Mouse (Mus musculus): Measurements from ENCODE around the gene 1700029P11Rik. TPM values are rescaled to one million over a fixed set of nuclear protein-coding genes. Genes with fewer than 3 reads are reported as not detected.

1700029P11Rik gene
- total RNA-seq, 2 experiments from 2014 or later: not detected

DNA sequence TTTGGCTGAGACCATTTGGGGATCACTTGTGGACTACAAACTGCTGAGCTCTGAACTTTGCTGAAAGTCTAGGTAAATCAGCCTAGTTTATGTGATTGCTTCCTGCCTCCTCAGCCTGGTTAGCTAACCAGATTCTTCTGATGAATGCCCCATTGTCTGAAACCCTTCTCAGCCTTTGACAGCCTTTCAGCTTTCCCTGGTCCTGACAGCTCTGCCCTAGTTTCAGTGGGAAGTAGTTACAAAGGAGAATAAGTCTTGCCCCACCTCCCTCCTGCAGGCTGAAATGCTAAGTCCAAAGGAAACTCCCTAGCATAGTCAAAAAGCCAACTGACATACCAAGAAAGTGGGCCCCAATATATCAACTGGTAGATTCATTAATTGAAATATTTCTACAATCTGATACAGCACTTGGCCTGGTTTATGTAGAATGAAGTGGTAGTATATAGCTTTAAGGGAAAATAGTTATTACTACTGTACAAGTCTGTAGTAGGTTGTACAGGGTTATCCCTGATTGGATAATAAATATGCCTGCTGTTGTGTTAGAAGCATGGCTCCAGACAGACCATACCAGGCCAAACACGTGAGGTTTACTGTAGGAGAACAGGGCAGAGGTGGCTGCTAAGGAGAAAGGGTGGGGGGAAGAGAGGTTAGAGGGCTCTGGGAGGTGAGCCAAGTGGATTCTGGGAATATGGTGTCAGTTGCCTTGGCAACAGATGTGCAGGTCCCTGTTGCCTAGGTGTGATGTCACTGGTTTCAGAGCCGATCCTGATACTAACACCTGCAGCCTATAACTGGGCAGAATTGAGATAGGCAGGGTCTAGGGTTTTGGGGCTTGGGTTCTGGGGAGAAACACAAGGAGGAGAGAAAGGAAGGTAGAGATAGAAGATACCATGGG is 5.2 kb downstream of the 1700029P11Rik start:
- H3K27ac ChIP-seq: peak overlapping the region; percentile 76
- DNase-seq (ENCODE audit: extremely low spot score in 1 of 2, low spot score in 2 of 2): no peak
- no peak overlapping the region for H3K4me3 ChIP-seq
- intact Hi-C loops (cut with DNase I): no loop called here
- TF ChIP-seq CTCF (IDR thresholded peaks at IDR 0.05): no peak

DNA sequence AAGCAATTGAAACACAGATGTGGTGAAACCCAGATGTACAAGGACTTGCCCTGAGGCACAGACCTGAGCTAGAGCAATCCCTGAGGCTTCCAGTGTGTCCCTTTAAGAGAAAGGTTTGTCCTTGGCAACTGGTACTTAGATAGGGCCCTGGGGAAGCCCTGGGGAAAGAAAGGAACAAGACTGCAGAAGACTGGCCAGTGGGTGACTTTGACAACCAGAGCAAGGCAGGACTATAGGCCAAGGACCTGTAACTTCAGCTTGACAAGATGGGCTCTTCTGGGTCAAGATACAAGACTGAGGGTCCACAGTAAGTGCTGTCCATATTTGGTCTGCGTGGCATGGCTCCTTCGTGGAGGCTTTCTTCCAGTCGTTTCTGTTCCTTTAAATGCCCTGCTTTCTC is 7.3 kb downstream of the 1700029P11Rik start, which contains the start of gene Xrcc6:
TSS of gene Xrcc6 (plus strand) at position 190 of the 400 bp plus-strand sequence.
- no peak for TF ChIP-seq CTCF (IDR thresholded peaks at IDR 0.05)

DNA sequence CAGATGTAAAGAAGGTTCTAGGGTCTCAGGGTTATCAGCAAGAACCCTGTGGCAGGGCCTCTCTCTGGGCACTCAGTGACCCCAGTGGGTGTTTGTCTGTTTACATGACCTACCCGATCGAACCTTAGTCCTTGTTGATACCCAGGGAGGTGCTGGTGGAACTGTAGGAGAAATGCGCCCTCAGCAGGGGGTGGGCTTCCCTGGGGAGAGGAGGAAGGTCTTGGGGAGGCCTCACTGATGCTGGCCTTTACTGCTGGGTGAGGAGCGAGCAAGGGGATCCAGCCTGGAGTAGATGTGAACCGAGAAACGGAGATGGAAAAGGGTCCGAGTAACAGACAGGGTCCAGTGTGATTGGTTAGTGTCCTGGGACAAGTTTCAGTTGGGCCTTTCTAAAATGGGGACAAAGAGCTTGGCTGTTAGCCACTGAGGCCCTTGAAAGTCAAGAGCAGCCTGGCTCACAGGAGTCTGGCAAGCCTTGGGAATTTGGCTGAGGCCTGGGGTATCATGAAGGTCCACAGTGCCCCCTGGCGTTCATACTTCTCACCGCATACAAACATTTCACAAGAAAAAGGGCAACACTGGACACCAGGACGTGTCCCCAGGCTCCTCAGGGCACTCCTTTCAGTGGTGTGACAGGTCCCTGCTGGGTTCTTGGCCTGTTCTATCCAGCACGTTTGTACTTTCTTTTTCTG is 9.2 kb downstream of the 1700029P11Rik start:
- peak; percentile 81 for DNase-seq (ENCODE audit: extremely low spot score in 1 of 2, low spot score in 2 of 2)
- H3K4me3 ChIP-seq: no peak overlapping the region
- peak overlapping the region; percentile 10; the same call in 1 of the 2 replicates for H3K27ac ChIP-seq
- TF ChIP-seq CTCF (IDR thresholded peaks at IDR 0.05): peak; percentile 89
- intact Hi-C loops (cut with DNase I): loop anchor here (1.0 to 2.0 kb wide), 2 partner anchors 29 to 51 kb away; partner anchors contain the start of gene Pmm1

More for the DNA sequence above, 7.3 kb downstream of the 1700029P11Rik start, which contains the start of gene Xrcc6:
- intact Hi-C loops (cut with DNase I): no loop called here
- H3K4me3 ChIP-seq: no peak within 1 kb of the TSS
- 0 out of 2 replicates have a peak within 1 kb of the TSS, but pooled peaks have one; percentile 15 for H3K27ac ChIP-seq
- DNase-seq (ENCODE audit: extremely low spot score in 1 of 2, low spot score in 2 of 2): no peak

DNA sequence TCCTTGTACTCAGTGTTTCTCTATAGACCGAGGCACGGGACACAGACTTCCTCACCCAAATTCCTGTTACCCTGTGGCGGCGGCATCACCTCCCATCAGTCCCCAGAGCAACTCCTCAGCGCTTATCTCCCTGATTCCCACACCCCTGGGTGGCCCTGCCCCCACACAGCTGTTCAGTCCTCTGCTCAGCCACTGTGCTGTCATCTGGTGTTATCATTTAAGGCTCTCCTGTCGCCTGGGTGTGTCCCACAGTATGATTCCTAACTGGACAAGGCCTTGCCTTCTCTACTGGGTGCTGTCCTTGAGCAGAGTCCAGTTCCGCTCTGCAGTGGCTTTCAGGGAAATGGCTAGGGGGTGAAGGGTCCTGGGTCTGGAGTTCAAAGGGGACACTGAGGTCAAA is 10.2 kb downstream of the 1700029P11Rik start:
- no peak overlapping the region for H3K27ac ChIP-seq
- no peak overlapping the region for H3K4me3 ChIP-seq
- no peak for TF ChIP-seq CTCF (IDR thresholded peaks at IDR 0.05)
- intact Hi-C loops (cut with DNase I): loop anchor here (2.0 kb wide), 1 partner anchor 52 kb away; no protein-coding TSS in a partner anchor
- peak in 1 of 2 experiments; percentile 18 for DNase-seq (ENCODE audit: extremely low spot score in 1 of 2, low spot score in 2 of 2)

DNA sequence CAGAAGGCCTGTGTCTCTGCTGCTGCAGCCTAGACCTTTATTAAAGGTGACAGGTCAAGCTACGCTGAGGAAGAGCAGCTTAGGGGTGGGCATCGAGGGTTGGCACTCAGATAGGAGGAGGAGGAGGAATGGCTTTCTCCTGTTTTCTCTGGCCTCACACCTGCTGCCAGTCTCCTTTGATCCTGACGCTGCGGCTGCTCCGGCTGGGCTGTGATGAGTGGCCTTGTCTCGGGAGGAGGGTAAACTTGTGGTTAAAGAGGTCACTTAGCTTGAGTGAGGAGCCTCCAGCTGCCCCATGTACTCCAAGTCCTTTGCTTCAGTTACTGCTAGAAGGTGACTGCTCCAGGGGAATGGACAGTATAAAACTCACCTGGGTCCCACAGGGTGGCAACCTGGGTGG is 13.7 kb downstream of the 1700029P11Rik start:
- no peak for DNase-seq (ENCODE audit: extremely low spot score in 1 of 2, low spot score in 2 of 2)
- TF ChIP-seq CTCF (IDR thresholded peaks at IDR 0.05): no peak
- intact Hi-C loops (cut with DNase I): no loop called here
- H3K4me3 ChIP-seq: no peak overlapping the region
- no peak overlapping the region for H3K27ac ChIP-seq

DNA sequence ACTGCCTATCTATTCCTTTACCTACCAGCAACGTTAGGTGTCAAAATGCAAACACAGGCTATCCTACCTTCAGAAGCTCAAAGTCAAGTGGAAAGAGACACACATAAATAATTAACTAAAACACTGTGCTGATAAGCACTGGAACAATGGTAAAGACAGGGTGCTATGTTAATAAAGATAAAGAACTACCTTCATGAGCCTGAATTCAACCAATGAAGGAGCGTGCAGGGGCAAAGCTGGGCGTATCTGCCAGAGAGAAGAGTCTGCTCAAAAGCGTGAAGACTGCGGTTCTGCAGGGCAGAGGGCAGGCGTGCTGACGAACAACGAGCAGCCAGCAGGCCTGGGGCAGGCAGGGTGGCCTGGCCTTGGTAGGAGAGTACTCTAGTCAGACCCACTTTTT is 23.9 kb downstream of the 1700029P11Rik start:
- intact Hi-C loops (cut with DNase I): no loop called here
- H3K4me3 ChIP-seq: no peak overlapping the region

DNA sequence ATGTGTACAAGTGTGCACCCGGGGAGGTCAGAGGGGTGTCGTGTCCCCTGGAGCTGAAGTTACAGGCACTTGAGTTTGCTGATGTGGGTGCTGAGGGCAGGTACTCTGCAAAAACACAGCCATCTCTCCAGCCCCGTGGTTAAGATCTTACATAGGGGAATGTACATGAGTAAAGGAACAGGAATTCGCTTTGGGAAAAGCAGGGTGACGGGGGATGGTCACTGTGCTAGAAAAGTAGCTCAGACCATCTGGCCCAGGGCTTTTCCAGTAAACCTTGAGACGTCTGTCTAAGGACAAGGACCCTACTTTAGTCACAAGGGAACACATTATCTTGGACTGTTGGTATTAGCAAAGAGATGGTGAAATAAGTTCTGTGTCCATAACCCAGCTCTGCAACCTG is 31.6 kb downstream of the 1700029P11Rik start:
- no peak for DNase-seq (ENCODE audit: extremely low spot score in 1 of 2, low spot score in 2 of 2)
- intact Hi-C loops (cut with DNase I): no loop called here
- Histone ChIP-seq H3K4me3 (no peak overlapping the region), H3K27ac (no peak overlapping the region)
- no peak for TF ChIP-seq CTCF (IDR thresholded peaks at IDR 0.05)

More for the DNA sequence above, 23.9 kb downstream of the 1700029P11Rik start:
- no peak for TF ChIP-seq CTCF (IDR thresholded peaks at IDR 0.05)
- DNase-seq (ENCODE audit: extremely low spot score in 1 of 2, low spot score in 2 of 2): no peak
- H3K27ac ChIP-seq: no peak overlapping the region

DNA sequence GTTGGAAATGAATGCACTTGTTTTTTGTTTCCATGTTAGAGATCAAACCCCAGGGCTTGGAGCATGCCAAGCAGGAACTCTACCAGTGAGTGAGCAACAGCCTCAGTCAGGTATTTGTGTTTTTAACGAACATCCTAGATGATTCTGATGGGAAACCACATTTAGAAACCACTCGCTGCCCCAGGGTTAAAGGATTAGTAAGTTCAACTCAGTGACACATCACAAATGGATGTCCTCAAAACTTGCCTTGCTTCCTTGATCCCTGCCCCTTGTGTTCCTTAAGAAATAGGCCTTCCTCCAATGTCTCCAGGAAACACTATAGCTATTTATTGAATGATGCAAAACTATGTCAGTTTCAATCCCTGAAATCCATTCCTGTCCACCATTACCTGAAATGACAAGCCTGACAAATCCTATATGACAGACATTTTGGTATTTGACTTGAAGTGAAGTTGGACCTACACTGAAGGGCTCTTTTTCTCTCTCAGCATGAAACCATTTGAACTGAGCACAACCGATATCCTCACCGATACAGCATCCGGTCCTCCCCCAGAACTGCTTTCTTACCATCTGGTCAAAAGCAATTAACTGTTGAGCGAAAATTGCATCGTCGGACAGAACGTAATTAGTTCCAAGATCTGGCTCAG is 34.5 kb downstream of the 1700029P11Rik start:
- DNase-seq (ENCODE audit: extremely low spot score in 1 of 2, low spot score in 2 of 2): no peak
- Histone ChIP-seq H3K27ac (peak overlapping the region; percentile 91), H3K4me3 (peak overlapping the region; percentile 89)
- no peak for TF ChIP-seq CTCF (IDR thresholded peaks at IDR 0.05)
- intact Hi-C loops (cut with DNase I): no loop called here

DNA sequence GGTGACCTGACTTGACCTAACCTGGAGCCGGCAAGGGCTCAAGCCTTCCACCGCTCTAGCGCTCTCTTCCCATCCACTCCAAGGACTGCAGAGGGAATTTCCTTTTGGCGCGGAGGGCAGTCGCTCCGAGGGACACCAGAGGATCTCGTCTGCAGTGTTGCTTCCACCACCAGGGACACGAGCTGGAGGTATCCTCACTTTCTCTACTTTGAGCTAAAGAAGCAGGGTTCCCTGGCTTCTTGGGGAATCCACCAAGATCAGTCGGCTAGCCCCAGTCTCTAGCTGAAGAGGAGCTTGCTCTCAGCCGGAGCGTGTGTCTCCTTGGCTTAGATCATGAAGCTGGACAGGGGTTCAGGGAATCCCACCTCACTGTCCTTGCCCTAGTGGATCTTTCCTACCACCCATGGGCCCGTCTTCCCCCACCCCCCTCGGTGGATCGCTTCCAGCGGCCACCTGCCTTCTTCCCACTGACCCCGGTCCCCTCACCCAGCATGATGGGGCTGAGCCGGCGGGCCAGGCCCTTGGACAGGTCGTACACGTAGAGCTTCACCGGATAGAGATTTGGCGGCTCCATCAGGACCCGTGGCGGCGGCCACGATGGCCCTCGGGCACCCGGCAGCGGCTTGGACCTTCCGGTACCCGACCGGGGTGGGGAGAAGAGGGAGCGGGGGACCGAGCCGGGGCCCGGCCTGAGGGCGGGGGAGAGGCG is 35.2 kb downstream of the 1700029P11Rik start:
- peak; percentile 25 to 29 for DNase-seq (ENCODE audit: extremely low spot score in 1 of 2, low spot score in 2 of 2)
- intact Hi-C loops (cut with DNase I): loop anchor here (2.0 kb wide), 1 partner anchor 31 kb away; the partner anchor contains the start of gene Snu13
- H3K4me3 ChIP-seq: peak overlapping the region; percentile 89
- TF ChIP-seq CTCF (IDR thresholded peaks at IDR 0.05): peak; percentile 29
- H3K27ac ChIP-seq: peak overlapping the region; percentile 91

DNA sequence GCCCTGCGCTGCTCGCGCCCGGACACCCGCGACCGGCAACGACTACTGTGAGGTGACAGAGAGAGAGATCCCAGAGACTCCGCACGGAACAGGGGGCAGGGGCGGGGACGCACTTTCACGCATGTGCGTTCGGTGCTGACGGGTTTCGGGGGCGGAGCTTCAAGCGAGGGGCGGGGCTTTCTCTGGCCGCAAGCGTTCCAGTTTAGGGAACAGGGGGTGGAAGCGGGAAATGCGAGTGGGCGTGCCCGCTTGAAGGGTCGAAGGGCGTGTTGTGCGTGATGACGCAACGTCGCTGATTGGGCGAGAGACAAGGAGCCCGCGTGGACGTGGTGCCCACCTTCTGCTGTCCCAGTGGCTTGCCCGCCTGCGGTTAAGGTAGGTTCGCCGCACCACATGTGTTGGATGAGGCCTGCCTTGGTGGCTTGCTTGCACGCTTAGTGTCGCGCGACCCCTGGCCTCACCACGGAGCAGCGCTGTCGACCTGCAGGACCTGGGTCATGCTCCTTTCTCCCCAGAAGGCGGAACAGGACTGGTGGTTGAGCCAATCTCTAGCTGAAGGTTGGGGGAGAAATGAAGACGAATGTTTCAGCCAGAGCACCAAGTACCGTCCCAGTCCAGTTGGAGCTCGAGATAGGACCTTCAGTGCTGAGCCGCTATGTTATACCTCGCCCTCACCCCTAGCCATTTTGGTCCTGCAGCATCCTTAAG is 35.9 kb downstream of the 1700029P11Rik start:
- intact Hi-C loops (cut with DNase I): loop anchor here (2.0 kb wide), 1 partner anchor 31 kb away; the partner anchor contains the start of gene Snu13
- no peak; the same call in 1 of the 2 replicates for TF ChIP-seq CTCF (IDR thresholded peaks at IDR 0.05)
- DNase-seq (ENCODE audit: extremely low spot score in 1 of 2, low spot score in 2 of 2): peak; percentile 99

More for the DNA sequence above, 35.9 kb downstream of the 1700029P11Rik start:
- H3K4me3 ChIP-seq: peak overlapping the region; percentile 89
- H3K27ac ChIP-seq: peak overlapping the region; percentile 91

Measured in left cerebral cortex, adult 2 months (tissue).